7 mouse cellular contexts compared by ENCODE assay signal in genomic region chr10:44233351-44233750, GRCm38 (mm10). TPM values are rescaled to one million over a fixed set of nuclear protein-coding genes. Genes with fewer than 3 reads are reported as not detected.
DNase-seq lines count a peak whose midpoint lies in the region; ATAC-seq and TF ChIP-seq lines count a peak whose summit lies in the region.
"Not testable (repeated sequence)": the region's sequence is repeated elsewhere in the genome, so short reads cannot be mapped to it uniquely, and the experiment has no call there.

No protein-coding gene starts in this region.

- not testable (repeated sequence) for H3K4me2 ChIP-seq in midbrain, postnatal 0 days (ENCODE audit: low read depth, low read length, poor library complexity, severe bottlenecking)

- not testable (repeated sequence) for H3K27ac ChIP-seq in midbrain, postnatal 0 days (ENCODE audit: low read depth, low read length)

- H3K9ac ChIP-seq in midbrain, postnatal 0 days (replicated peaks; ENCODE audit: low read length, poor library complexity, severe bottlenecking), result not testable (repeated sequence)

- H3K27me3 ChIP-seq in midbrain, postnatal 0 days (ENCODE audit: insufficient read depth, low read length), result not testable (repeated sequence)

- ATAC-seq in midbrain, postnatal 0 days (ENCODE audit: low FRiP score), result not testable (repeated sequence)

- peak; percentile 29 for TF ChIP-seq CTCF in midbrain, postnatal 0 days (IDR thresholded peaks at IDR 0.05)

- intact Hi-C loops in gastrocnemius, postnatal 14 days (cut with DNase I; ENCODE audit: low total_unique reads); left cerebral cortex, postnatal 4 days (cut with DNase I): not testable (repeated sequence)

- H3K4me3 ChIP-seq in midbrain, postnatal 0 days (ENCODE audit: low read depth, low read length), result not testable (repeated sequence)

- not testable (repeated sequence) for H3K4me1 ChIP-seq in midbrain, postnatal 0 days (ENCODE audit: insufficient read depth, low read length)

- H3K36me3 ChIP-seq in midbrain, postnatal 0 days (ENCODE audit: insufficient read depth, low read length), result not testable (repeated sequence)

- peak; percentile 64 for DNase-seq in R1 (ENCODE audit: low read depth, low spot score)
- DNase-seq in cerebellum, adult 18-20 months, result peak; percentile 34 to 44
- DNase-seq in gastrocnemius, postnatal 14 days, result peak; percentile 7
- DNase-seq in kidney, adult 9 months, result peak; percentile 36
- peak; percentile 11 for DNase-seq in left cerebral cortex, postnatal 4 days
- not testable (repeated sequence) for DNase-seq in midbrain, postnatal 0 days (ENCODE audit: low spot score)
- DNase-seq in thymus, adult 18-20 months, result peak; percentile 4 to 15

- WGBS in midbrain, postnatal 0 days, result 5% methylated on average over 1 of the region's 1 CpGs

- H3K9me3 ChIP-seq in midbrain, postnatal 0 days (ENCODE audit: low read length), result not testable (repeated sequence)

RNA-seq across cellular contexts. Expression of gene Atg5, which starts 34.8 kb away (rescaled TPM):
- total RNA-seq in gastrocnemius, postnatal 14 days (2021), result 10 to 100 TPM in 1 of 2 experiments, 1 to 10 TPM in 1; 9.2 to 10.6 TPM
- total RNA-seq in left cerebral cortex, postnatal 4 days (2021), result 10 to 100 TPM; 20.1 to 25.2 TPM
- total RNA-seq in midbrain, postnatal 0 days (2014; rRNA removed), result 17.0 and 22.4 TPM in 2 replicates
- polyA plus RNA-seq in midbrain, postnatal 0 days (2015; fragmentation: Nextera tagmentation; extraction: Ambion mirVana), result 38.7 and 40.0 TPM in 2 replicates
